Mouse (Mus musculus) hindbrain, embryonic 14.5 days (tissue): Measurements from ENCODE around the gene Ush1g. TPM values are rescaled to one million over a fixed set of nuclear protein-coding genes. Genes with fewer than 3 reads are reported as not detected.

ENCODE experiments used
- ATAC-seq: fragments of 200-750 bp; cut with Nextera tagmentation; 2 replicates; pipeline ENCODE4 v1.8.0; 2017; ENCODE audit warnings: moderate number of reproducible peaks, mild to moderate bottlenecking, moderate TSS enrichment, moderate library complexity; ENCODE audit not compliant: low FRiP score
- DNase-seq: peaks from one replicate; pipeline ENCODE4 v3.0.0-alpha.2; 2015; ENCODE audit warnings: low spot score
- H3K27ac ChIP-seq: fragments of 300-500 bp; sonication (generic); 2 replicates; pipeline ENCODE4 v1.5.1; 2014; ENCODE audit warnings: mild to moderate bottlenecking, moderate library complexity
- H3K27me3 ChIP-seq: fragments of 300-500 bp; sonication (generic); 2 replicates; pipeline ENCODE4 v1.6.1; 2014; ENCODE audit warnings: mild to moderate bottlenecking, low read length, mixed read lengths; ENCODE audit not compliant: control insufficient read depth, insufficient read depth
- H3K36me3 ChIP-seq: fragments of 300-500 bp; sonication (generic); replicated peaks from 2 replicates; pipeline ENCODE4 v1.6.1; 2014; ENCODE audit not compliant: control insufficient read depth, insufficient read depth
- H3K4me1 ChIP-seq: fragments of 300-500 bp; sonication (generic); replicated peaks from 2 replicates; pipeline ENCODE4 v1.6.1; 2014; ENCODE audit warnings: antibody characterized with exemption, low read length, mixed read lengths; ENCODE audit not compliant: control insufficient read depth, insufficient read depth
- H3K4me2 ChIP-seq: fragments of 300-500 bp; sonication (generic); replicated peaks from 2 replicates; pipeline ENCODE4 v1.6.1; 2014; ENCODE audit warnings: mild to moderate bottlenecking, moderate library complexity
- H3K4me3 ChIP-seq: fragments of 300-500 bp; sonication (generic); replicated peaks from 2 replicates; pipeline ENCODE4 v1.5.1; 2014; ENCODE audit warnings: mild to moderate bottlenecking, low read length
- H3K9ac ChIP-seq: fragments of 300-500 bp; sonication (generic); 2 replicates; pipeline ENCODE4 v1.6.1; 2014
- H3K9me3 ChIP-seq: fragments of 300-500 bp; sonication (generic); 2 replicates; pipeline ENCODE4 v1.6.1; 2016; ENCODE audit warnings: low read length; ENCODE audit not compliant: control insufficient read depth
- WGBS: fragments of 180-500 bp; shearing (Covaris S2); extraction: QIAGEN DNeasy Blood & Tissue Kit; methylation state at CpG from one replicate; pipeline ENCODE4 v1.1.7; 2014; 5-methylcytosine and 5-hydroxymethylcytosine counted together
- polyA plus RNA-seq: library from polyadenylated mRNA; unstranded; fragments of >200 nt; fragmentation: Nextera tagmentation; extraction: Ambion mirVana; gene quantifications from 2 replicates; pipeline ENCODE4 v1.2.1, GENCODE M21; 2014

Ush1g gene
- polyA plus RNA-seq = 0.15 TPM in 1 of 2 replicates, not detected in the other

GRCm38 (mm10) chr11:115321906-115322693 is at the start of gene Ush1g:
Ush1g (minus strand) TSS chr11:115322041.
- ATAC-seq (peak; percentile 49; the same call in 1 of the 2 replicates), DNase-seq (peak; percentile 68)
- Histone ChIP-seq H3K4me3 (0 out of 2 replicates have a peak within 1 kb of the TSS, but pooled peaks have one; percentile 6), H3K9me3 (no peaks in the 10 kb centered on the region), H3K9ac (no peak within 1 kb of the TSS), H3K4me2 (peak within 1 kb of the TSS; percentile 24), H3K27me3 (peaks cover 84% of the 10 kb centered on the region), H3K36me3 (no peaks in the 10 kb centered on the region), H3K4me1 (peaks cover 3% of the 10 kb centered on the region; the same call in 1 of the 2 replicates), H3K27ac (no peak within 1 kb of the TSS)
- 4% methylated on average over 35 of the region's 35 CpGs for WGBS

- no peak overlapping the region for H3K27ac ChIP-seq
- H3K4me2 ChIP-seq = no peak overlapping the region
- H3K9ac ChIP-seq = no peak overlapping the region
- no peaks in the 10 kb centered on the region for H3K9me3 ChIP-seq
- WGBS = 50% methylated on average over 8 of the region's 8 CpGs
- no peak for DNase-seq
- peaks cover 8% of the 10 kb centered on the region; the same call in 1 of the 2 replicates for H3K27me3 ChIP-seq
- peaks cover 12% of the 10 kb centered on the region for H3K4me1 ChIP-seq
- H3K36me3 ChIP-seq = no peaks in the 10 kb centered on the region
- ATAC-seq = no peak
- H3K4me3 ChIP-seq = no peak overlapping the region
Measured at GRCm38 (mm10) chr11:115371354-115371753, 49.5 kb upstream of the Ush1g start.

- Histone ChIP-seq H3K9me3 (no peaks in the 10 kb centered on the region), H3K36me3 (no peaks in the 10 kb centered on the region), H3K4me3 (no peak overlapping the region), H3K27me3 (0 out of 2 replicates have a peak, but pooled peaks cover 3% of the 10 kb centered on the region), H3K4me2 (no peak overlapping the region), H3K4me1 (peaks cover 22% of the 10 kb centered on the region), H3K9ac (no peak overlapping the region), H3K27ac (no peak overlapping the region)
- WGBS = 58% methylated on average over 7 of the region's 7 CpGs
- no peak for DNase-seq
- ATAC-seq = no peak
Measured at GRCm38 (mm10) chr11:115370368-115370767, 48.5 kb upstream of the Ush1g start.

- no peaks in the 10 kb centered on the region for H3K9me3 ChIP-seq
- H3K36me3 ChIP-seq = no peaks in the 10 kb centered on the region
- H3K9ac ChIP-seq = peak within 1 kb of the TSS; percentile 87
- DNase-seq = peak; percentile 83
- 1% methylated on average over 39 of the region's 39 CpGs for WGBS
- H3K4me1 ChIP-seq = peaks cover 22% of the 10 kb centered on the region
- H3K4me2 ChIP-seq = peak within 1 kb of the TSS; percentile 94
- 0 out of 2 replicates have a peak, but pooled peaks cover 3% of the 10 kb centered on the region for H3K27me3 ChIP-seq
- peak within 1 kb of the TSS; percentile 82 for H3K4me3 ChIP-seq
- ATAC-seq = peak; percentile 80
- H3K27ac ChIP-seq = peak within 1 kb of the TSS; percentile 85
Measured at GRCm38 (mm10) chr11:115367395-115367944, 45.6 kb upstream of the Ush1g start, which contains the start of gene Hid1. Hid1 (minus strand) TSS chr11:115367756.

GRCm38 (mm10) chr11:115366706-115367394 is 45.0 kb upstream of the Ush1g start:
- ATAC-seq (peak; percentile 80), DNase-seq (peak; percentile 58)
- peaks cover 22% of the 10 kb centered on the region for H3K4me1 ChIP-seq
- H3K27ac ChIP-seq = peak overlapping the region; percentile 85
- H3K36me3 ChIP-seq = no peaks in the 10 kb centered on the region
- H3K27me3 ChIP-seq = 0 out of 2 replicates have a peak, but pooled peaks cover 3% of the 10 kb centered on the region
- H3K9me3 ChIP-seq = no peaks in the 10 kb centered on the region
- 1% methylated on average over 27 of the region's 28 CpGs for WGBS
- peak overlapping the region; percentile 82 for H3K4me3 ChIP-seq
- peak overlapping the region; percentile 94 for H3K4me2 ChIP-seq
- peak overlapping the region; percentile 87 for H3K9ac ChIP-seq

- H3K4me3 ChIP-seq = peak overlapping the region; percentile 82
- DNase-seq = no peak
- peaks cover 22% of the 10 kb centered on the region for H3K4me1 ChIP-seq
- no peaks in the 10 kb centered on the region for H3K36me3 ChIP-seq
- H3K9ac ChIP-seq = peak overlapping the region; percentile 87
- 0 out of 2 replicates have a peak, but pooled peaks cover 3% of the 10 kb centered on the region for H3K27me3 ChIP-seq
- H3K4me2 ChIP-seq = peak overlapping the region; percentile 94
- WGBS = 41% methylated on average over 7 of the region's 7 CpGs
- H3K9me3 ChIP-seq = no peaks in the 10 kb centered on the region
- ATAC-seq = peak; percentile 12; the same call in 1 of the 2 replicates
- H3K27ac ChIP-seq = peak overlapping the region; percentile 10; the same call in 1 of the 2 replicates
Measured at GRCm38 (mm10) chr11:115366039-115366705, 44.3 kb upstream of the Ush1g start.

- DNase-seq (no peak), ATAC-seq (no peak)
- Histone ChIP-seq H3K9ac (no peak overlapping the region), H3K27me3 (0 out of 2 replicates have a peak, but pooled peaks cover 3% of the 10 kb centered on the region), H3K4me3 (no peak overlapping the region), H3K4me2 (no peak overlapping the region), H3K4me1 (peaks cover 28% of the 10 kb centered on the region), H3K36me3 (no peaks in the 10 kb centered on the region), H3K27ac (no peak overlapping the region), H3K9me3 (no peaks in the 10 kb centered on the region)
- WGBS = 89% methylated on average over 3 of the region's 3 CpGs
Measured at GRCm38 (mm10) chr11:115364136-115364535, 42.3 kb upstream of the Ush1g start.

- no peak overlapping the region for H3K9ac ChIP-seq
- no peak for ATAC-seq
- WGBS = 56% methylated on average over 6 of the region's 6 CpGs
Measured at GRCm38 (mm10) chr11:115359726-115360125, 37.9 kb upstream of the Ush1g start.

More at GRCm38 (mm10) chr11:115359726-115360125, 37.9 kb upstream of the Ush1g start:
- peak overlapping the region; percentile 54; the same call in 1 of the 2 replicates for H3K27ac ChIP-seq
- H3K4me2 ChIP-seq = no peak overlapping the region
- no peak for DNase-seq
- H3K4me3 ChIP-seq = no peak overlapping the region
- peaks cover 12% of the 10 kb centered on the region; the same call in 1 of the 2 replicates for H3K4me1 ChIP-seq
- H3K36me3 ChIP-seq = peaks cover 18% of the 10 kb centered on the region
- no peaks in the 10 kb centered on the region for H3K9me3 ChIP-seq
- H3K27me3 ChIP-seq = no peaks in the 10 kb centered on the region
